Mouse (Mus musculus) C2C12 (cell line): ENCODE data around the gene Slc39a11.

Experiments
- CEBPB ChIP-seq: IDR thresholded peaks from one replicate; pipeline ENCODE4 v1.6.1; 2011; ENCODE audit warnings: low read depth, mild to moderate bottlenecking, control low read depth, moderate library complexity
- CTCF ChIP-seq: IDR thresholded peaks from one replicate; pipeline ENCODE4 v1.5.1; 2011; ENCODE audit not compliant: control insufficient read depth, insufficient read depth, insufficient read length
- FOSL1 ChIP-seq: IDR thresholded peaks from one replicate; pipeline ENCODE4 v1.8.0; 2011; ENCODE audit warnings: mild to moderate bottlenecking, low read length; ENCODE audit not compliant: poor library complexity, insufficient read depth, severe bottlenecking
- MAX ChIP-seq: IDR thresholded peaks from one replicate; pipeline ENCODE4 v1.6.1; 2011; ENCODE audit warnings: mild to moderate bottlenecking, control low read depth
- MYOD1 ChIP-seq: IDR thresholded peaks from one replicate; pipeline ENCODE4 v1.6.1; 2011; ENCODE audit warnings: low read depth; ENCODE audit not compliant: control insufficient read depth, insufficient read length
- USF1 ChIP-seq: IDR thresholded peaks from one replicate; pipeline ENCODE4 v1.6.1; 2011; ENCODE audit warnings: low read depth, mild to moderate bottlenecking, control low read depth, moderate library complexity

- TF ChIP-seq CTCF, result no peak
- no peak for TF ChIP-seq MYOD1
- TF ChIP-seq CEBPB, result no peak
- TF ChIP-seq MAX, result no peak
- TF ChIP-seq USF1, result no peak
- TF ChIP-seq FOSL1, result no peak
These were observed 6.6 kb upstream of the Slc39a11 start for GRCm38 (mm10) chr11:113656511-113656932.
